Mouse (Mus musculus) spleen, adult 2 months (tissue): ENCODE data around the gene Atp6v1f. TPM values are rescaled to one million over a fixed set of nuclear protein-coding genes. Genes with fewer than 3 reads are reported as not detected.
A peak's percentile ranks its signal among the peaks of the same experiment; 100 is the strongest.

Experiments used
- DNase-seq, 2 experiments: peaks; one replicate each; pipeline versions ENCODE4 v3.0.0 to v3.0.0-alpha.2; 2012 to 2021; ENCODE audit warnings: low spot score in 2 of 2, low read depth in 1 of 2
- H3K27ac ChIP-seq: fragments of 200-500 bp; 2 replicates; pipeline ENCODE4 v1.5.1; 2012; ENCODE audit warnings: low read length, inconsistent platforms; ENCODE audit not compliant: insufficient read depth
- H3K27me3 ChIP-seq: fragments of 200-500 bp; 2 replicates; pipeline ENCODE4 v1.6.1; 2012; ENCODE audit warnings: mild to moderate bottlenecking, moderate library complexity, low read length, inconsistent platforms; ENCODE audit not compliant: control insufficient read depth, insufficient read depth
- H3K36me3 ChIP-seq: fragments of 200-500 bp; 2 replicates; pipeline ENCODE4 v1.6.1; 2012; ENCODE audit warnings: mild to moderate bottlenecking, low read length, inconsistent platforms; ENCODE audit not compliant: control insufficient read depth, insufficient read depth
- H3K4me1 ChIP-seq: fragments of 200-500 bp; 2 replicates; pipeline ENCODE4 v1.6.1; 2011; ENCODE audit warnings: inconsistent platforms; ENCODE audit not compliant: control insufficient read depth, insufficient read depth, insufficient read length
- H3K4me3 ChIP-seq: fragments of 200-500 bp; 2 replicates; pipeline ENCODE4 v1.5.1; 2011; ENCODE audit warnings: mild to moderate bottlenecking, inconsistent platforms; ENCODE audit not compliant: insufficient read depth, insufficient read length; ENCODE audit errors: extremely low read depth
- CTCF ChIP-seq: fragments of 200-500 bp; IDR thresholded peaks from 2 replicates; pipeline ENCODE4 v1.5.1; 2011; ENCODE audit warnings: mild to moderate bottlenecking, inconsistent platforms; ENCODE audit not compliant: insufficient read depth, insufficient read length, insufficient replicate concordance; ENCODE audit errors: extremely low read depth
- POLR2A ChIP-seq: fragments of 200-500 bp; IDR thresholded peaks from 2 replicates; pipeline ENCODE4 v1.6.1; 2011; ENCODE audit warnings: low read depth, low read length, inconsistent platforms
- WGBS: fragments of 180-500 bp; shearing (Covaris S2); methylation state at CpG from one replicate; pipeline ENCODE4 v1.1.7; 2018; 5-methylcytosine and 5-hydroxymethylcytosine counted together
- polyA plus RNA-seq: library from polyadenylated mRNA; depleted of rRNA; stranded (reverse); fragments of >200 nt; gene quantifications from 2 replicates; pipeline ENCODE4 v1.2.3, GENCODE M21; 2012

The Atp6v1f gene
- polyA plus RNA-seq, 1 experiment: 182 TPM

DNA sequence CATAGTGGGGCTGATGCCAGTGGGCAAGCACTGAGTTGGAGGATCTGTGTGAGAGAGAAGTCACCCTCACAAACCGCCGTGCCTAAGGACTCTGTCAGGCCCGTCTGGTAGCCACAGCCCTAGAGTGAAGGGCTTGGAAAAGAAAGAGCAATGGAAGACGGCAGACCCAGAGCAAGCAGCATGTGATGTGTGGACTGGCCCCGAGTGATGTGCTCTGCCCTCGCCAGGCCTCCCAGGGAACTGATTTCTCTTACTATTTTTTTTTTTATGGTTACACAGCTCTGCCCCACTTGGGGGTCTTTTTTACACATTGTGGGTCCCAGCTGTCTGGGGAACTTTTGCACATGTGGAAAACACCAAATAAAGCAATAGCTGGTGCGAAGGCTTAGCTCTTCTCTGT lies 6.0 kb upstream of the Atp6v1f start:
- no peak overlapping the region for H3K4me3 ChIP-seq
- TF ChIP-seq CTCF (no peak), POLR2A (no peak)
- H3K27me3 ChIP-seq: no peaks in the 10 kb centered on the region
- H3K27ac ChIP-seq: no peak overlapping the region
- H3K4me1 ChIP-seq: no peaks in the 10 kb centered on the region
- no peaks in the 10 kb centered on the region for H3K36me3 ChIP-seq
- DNase-seq: no peak
- 68% methylated on average over 7 of the region's 7 CpGs for WGBS

DNA sequence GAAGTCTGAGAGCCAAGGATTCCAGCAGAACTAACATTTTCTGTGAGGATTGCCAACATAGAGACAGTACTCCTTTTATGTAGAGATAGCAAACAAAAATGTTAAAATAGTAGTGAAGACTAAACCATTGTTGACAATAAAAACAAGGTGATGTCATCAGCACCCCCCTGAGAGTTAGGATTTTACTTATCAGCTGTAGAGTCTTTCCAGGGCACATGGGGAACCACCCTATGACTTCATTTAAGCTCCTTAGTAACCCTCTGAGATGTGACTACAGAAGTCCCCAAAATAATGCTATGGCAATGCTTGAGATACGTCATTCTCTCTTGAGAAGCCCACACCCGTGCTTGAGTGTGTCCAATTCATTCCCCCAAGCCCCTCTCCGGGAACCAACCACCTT lies 4.1 kb upstream of the Atp6v1f start:
- Histone ChIP-seq H3K27ac (no peak overlapping the region), H3K36me3 (no peaks in the 10 kb centered on the region), H3K4me3 (no peak overlapping the region), H3K4me1 (0 out of 2 replicates have a peak, but pooled peaks cover 2% of the 10 kb centered on the region), H3K27me3 (no peaks in the 10 kb centered on the region)
- WGBS: 78% methylated on average over 3 of the region's 3 CpGs
- TF ChIP-seq CTCF: no peak
- no peak for TF ChIP-seq POLR2A
- DNase-seq: no peak

DNA sequence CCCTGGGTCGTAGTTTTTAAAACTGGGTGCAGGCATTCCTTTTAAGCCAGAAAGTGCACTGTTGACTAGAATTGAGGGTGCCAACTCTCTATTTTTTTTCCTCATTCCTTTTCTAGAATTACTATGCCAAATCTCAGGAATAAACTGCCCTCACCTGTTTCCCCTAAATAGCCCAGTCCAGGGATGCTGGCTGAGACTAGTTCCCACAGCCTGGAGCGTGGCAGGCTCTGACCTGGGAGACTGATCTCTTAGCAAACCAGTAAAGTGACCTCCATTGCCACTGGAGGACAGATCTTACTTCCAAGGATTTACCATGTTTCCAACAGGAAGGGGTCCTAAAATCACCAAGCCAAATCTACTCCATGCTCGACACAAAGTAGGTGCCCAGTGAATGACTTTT lies 1.3 kb downstream of the Atp6v1f start:
- no peaks in the 10 kb centered on the region for H3K27me3 ChIP-seq
- TF ChIP-seq CTCF (no peak), POLR2A (no peak)
- H3K27ac ChIP-seq: no peak overlapping the region
- WGBS: 92% methylated on average over 3 of the region's 3 CpGs
- no peak for DNase-seq
- H3K4me3 ChIP-seq: no peak overlapping the region
- H3K4me1 ChIP-seq: peaks cover 13% of the 10 kb centered on the region; the same call in 1 of the 2 replicates
- H3K36me3 ChIP-seq: peaks cover 7% of the 10 kb centered on the region

DNA sequence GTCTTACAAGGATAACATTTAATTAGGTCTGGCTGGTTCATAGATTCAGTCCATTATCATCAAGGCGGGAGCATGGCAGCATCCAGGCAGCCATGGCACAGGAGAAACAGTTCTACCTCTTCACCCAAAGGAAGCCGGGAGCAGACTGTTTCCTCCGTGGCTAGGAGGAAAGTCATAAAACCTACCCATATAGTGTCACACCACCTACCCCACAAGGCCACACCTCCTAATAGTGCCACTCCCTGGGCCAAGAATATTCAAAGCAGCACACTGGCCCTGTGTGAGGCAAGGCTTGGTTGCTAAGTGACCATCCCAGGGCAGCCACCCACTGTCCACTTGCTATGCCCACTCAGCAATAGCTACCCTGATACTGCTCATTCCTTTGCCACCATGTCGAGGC lies 3.6 kb downstream of the Atp6v1f start, which contains the start of gene Atp6v1fnb:
TSS of gene Atp6v1fnb (plus strand) at position 301 of the 400 bp plus-strand sequence.
- WGBS: 90% methylated on average over 4 of the region's 4 CpGs
- Histone ChIP-seq H3K36me3 (peaks cover 7% of the 10 kb centered on the region), H3K4me3 (no peak within 1 kb of the TSS), H3K27ac (no peak within 1 kb of the TSS), H3K27me3 (no peaks in the 10 kb centered on the region), H3K4me1 (peaks cover 19% of the 10 kb centered on the region; the same call in 1 of the 2 replicates)
- no peak for DNase-seq
- TF ChIP-seq CTCF (no peak), POLR2A (no peak)

DNA sequence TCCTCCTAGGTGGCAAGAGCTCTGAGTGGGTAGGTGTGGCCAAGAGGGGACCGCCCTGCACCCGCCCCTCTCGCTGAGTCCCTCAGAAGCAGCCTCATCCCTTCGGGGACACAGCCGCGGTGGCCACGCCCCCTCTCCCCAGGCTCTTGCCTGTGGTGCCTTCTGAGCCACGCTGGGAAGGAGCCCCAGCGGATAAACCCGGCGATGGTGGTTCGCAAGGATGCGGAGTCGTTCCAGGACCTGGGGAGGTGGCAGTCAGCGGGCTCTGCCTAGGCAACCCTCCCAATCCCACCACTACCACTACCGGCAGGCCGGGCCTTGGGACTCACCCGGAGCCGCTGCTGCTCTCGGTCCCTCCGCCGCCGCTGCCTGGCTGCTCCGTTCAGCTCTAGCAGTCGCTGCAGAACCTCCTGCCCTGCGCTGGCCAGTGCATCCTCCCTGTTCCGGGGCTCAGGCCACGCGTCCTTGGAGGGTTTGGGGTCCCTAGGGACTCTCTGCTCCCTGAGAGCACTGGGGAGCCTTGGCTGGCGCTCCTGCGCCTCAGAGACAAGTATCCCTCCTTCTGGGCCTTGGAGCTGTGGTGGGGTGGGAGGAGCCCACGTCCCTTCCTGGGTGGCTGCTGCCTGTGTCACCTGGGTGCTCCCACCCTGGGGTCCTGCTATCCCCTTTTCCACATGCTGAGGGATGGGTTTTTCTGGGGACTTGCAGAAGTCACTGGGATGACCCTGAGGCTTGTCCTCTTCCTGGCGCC lies 6.6 kb downstream of the Atp6v1f start:
- WGBS: 11% methylated on average over 33 of the region's 33 CpGs
- peak; percentile 39 to 66 for DNase-seq
- TF ChIP-seq POLR2A (no peak), CTCF (no peak)
- Histone ChIP-seq H3K4me1 (peaks cover 12% of the 10 kb centered on the region; the same call in 1 of the 2 replicates), H3K27ac (no peak overlapping the region), H3K4me3 (peak overlapping the region; percentile 53), H3K27me3 (no peaks in the 10 kb centered on the region), H3K36me3 (peaks cover 7% of the 10 kb centered on the region)

DNA sequence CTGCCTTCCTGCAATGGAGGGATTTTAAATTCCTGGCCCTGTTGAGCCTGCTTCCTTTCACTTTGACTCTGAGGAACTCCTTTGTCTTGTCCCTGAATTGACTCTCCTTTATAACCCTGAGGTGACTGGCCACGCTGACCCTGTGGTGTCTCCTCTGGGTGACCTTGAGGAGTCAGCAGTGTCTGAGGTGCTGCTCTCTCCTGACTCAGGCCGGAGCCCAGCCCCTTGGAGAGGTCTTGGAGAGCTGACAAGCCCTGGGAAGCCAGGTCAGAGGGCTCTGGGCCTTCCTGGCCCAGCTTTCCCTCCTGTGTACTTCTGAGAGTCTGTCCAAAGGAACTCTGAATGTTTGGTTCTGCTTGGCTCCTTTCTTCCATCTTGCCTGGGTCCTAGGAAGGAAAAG lies 7.2 kb downstream of the Atp6v1f start:
- H3K4me3 ChIP-seq: no peak overlapping the region
- DNase-seq: no peak
- H3K27me3 ChIP-seq: no peaks in the 10 kb centered on the region
- H3K27ac ChIP-seq: no peak overlapping the region
- WGBS: 87% methylated on average over 2 of the region's 2 CpGs
- TF ChIP-seq POLR2A (no peak), CTCF (no peak)
- H3K36me3 ChIP-seq: peaks cover 7% of the 10 kb centered on the region
- H3K4me1 ChIP-seq: peaks cover 12% of the 10 kb centered on the region; the same call in 1 of the 2 replicates

DNA sequence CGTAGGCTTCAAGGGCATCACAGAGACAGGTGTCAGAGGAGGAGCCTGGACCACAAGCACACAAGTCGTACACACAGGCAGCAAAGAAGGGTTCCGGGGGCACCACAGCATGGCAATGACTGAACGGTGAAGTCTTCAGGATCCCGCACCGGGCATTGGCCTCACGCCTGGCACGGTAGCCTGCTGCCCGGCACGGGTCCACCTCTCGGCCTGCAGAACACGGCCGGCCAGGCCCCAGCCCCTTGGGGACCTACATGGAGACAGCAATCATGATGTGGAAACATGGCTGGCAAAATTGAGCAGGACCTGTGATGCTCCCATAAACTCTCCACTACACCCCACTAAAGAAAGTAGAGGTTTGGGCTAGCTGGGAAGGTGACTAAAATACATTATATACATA lies 15.2 kb downstream of the Atp6v1f start:
- Histone ChIP-seq H3K27me3 (no peaks in the 10 kb centered on the region), H3K4me1 (peaks cover 3% of the 10 kb centered on the region; the same call in 1 of the 2 replicates), H3K27ac (no peak overlapping the region), H3K4me3 (no peak overlapping the region), H3K36me3 (no peaks in the 10 kb centered on the region)
- 94% methylated on average over 13 of the region's 13 CpGs for WGBS
- TF ChIP-seq POLR2A (no peak), CTCF (no peak)
- no peak for DNase-seq
